Mouse (Mus musculus) right cerebral cortex, postnatal 10 days (tissue): ENCODE data around the gene Scrg1.
"Not testable (repeated sequence)": the region's sequence is repeated elsewhere in the genome, so short reads cannot be mapped to it uniquely, and the experiment has no call there.

ENCODE experiments used
- DNase-seq, 2 experiments: peaks; one replicate each; pipeline ENCODE4 v3.0.0; 2021; ENCODE audit warnings: low spot score in 2 of 2

The Scrg1 gene

GRCm38 (mm10) chr8:57455765-57456164, at the start of gene Scrg1:
TSS of gene Scrg1 (plus strand) at chr8:57455923.
- peak; percentile 53 to 55 for DNase-seq

- DNase-seq, result no peak
Measured at GRCm38 (mm10) chr8:57406366-57406765, 49.4 kb upstream of the Scrg1 start.

GRCm38 (mm10) chr8:57409333-57409732, 46.4 kb upstream of the Scrg1 start:
- no peak for DNase-seq

GRCm38 (mm10) chr8:57409779-57410472, 45.8 kb upstream of the Scrg1 start:
- peak in 1 of 2 experiments; percentile 27 for DNase-seq

GRCm38 (mm10) chr8:57410473-57410863, 45.3 kb upstream of the Scrg1 start:
- DNase-seq, result peak; percentile 55 to 57

GRCm38 (mm10) chr8:57411366-57411765, 44.4 kb upstream of the Scrg1 start:
- no peak for DNase-seq

- DNase-seq, result no peak
Measured at GRCm38 (mm10) chr8:57416827-57417226, 38.9 kb upstream of the Scrg1 start.

GRCm38 (mm10) chr8:57426074-57426473, 29.6 kb upstream of the Scrg1 start:
- DNase-seq, result peak; percentile 32 to 39

- DNase-seq, result no peak
Measured at GRCm38 (mm10) chr8:57427581-57428366, 27.9 kb upstream of the Scrg1 start.

- no peak for DNase-seq
Measured at GRCm38 (mm10) chr8:57428566-57428965, 27.2 kb upstream of the Scrg1 start.

GRCm38 (mm10) chr8:57429166-57429887, 26.4 kb upstream of the Scrg1 start:
- DNase-seq, result peak; percentile 57 to 86

GRCm38 (mm10) chr8:57429888-57430274, 25.8 kb upstream of the Scrg1 start:
- DNase-seq, result not testable (repeated sequence)

GRCm38 (mm10) chr8:57430901-57431300, 24.8 kb upstream of the Scrg1 start:
- DNase-seq, result no peak

- no peak for DNase-seq
Measured at GRCm38 (mm10) chr8:57432802-57433201, 22.9 kb upstream of the Scrg1 start.

GRCm38 (mm10) chr8:57435768-57436436, 19.8 kb upstream of the Scrg1 start:
- peak; percentile 86 to 90 for DNase-seq

- DNase-seq, result no peak
Measured at GRCm38 (mm10) chr8:57436437-57436796, 19.3 kb upstream of the Scrg1 start.

GRCm38 (mm10) chr8:57441131-57441530, 14.6 kb upstream of the Scrg1 start:
- no peak for DNase-seq

GRCm38 (mm10) chr8:57441556-57441955, 14.2 kb upstream of the Scrg1 start:
- DNase-seq, result no peak

GRCm38 (mm10) chr8:57443289-57443688, 12.4 kb upstream of the Scrg1 start:
- no peak for DNase-seq

GRCm38 (mm10) chr8:57445901-57446300, 9.8 kb upstream of the Scrg1 start:
- DNase-seq, result not testable (repeated sequence)

- DNase-seq, result no peak
Measured at GRCm38 (mm10) chr8:57450726-57451125, 5.0 kb upstream of the Scrg1 start.

GRCm38 (mm10) chr8:57451896-57452295, 3.8 kb upstream of the Scrg1 start:
- no peak for DNase-seq
